Mouse (Mus musculus) gastrocnemius, adult 8-10 months (tissue): ENCODE measurements around the gene Nanos3. TPM values are rescaled to one million over a fixed set of nuclear protein-coding genes. Genes with fewer than 3 reads are reported as not detected.

Source experiments
- DNase-seq, 2 experiments: peaks; one replicate each; pipeline ENCODE4 v3.0.0; 2022; ENCODE audit warnings: low spot score in 2 of 2
- total RNA-seq, 4 experiments: library from RNA; stranded (reverse); gene quantifications; 2 replicates each; pipeline ENCODE4 v1.2.4; 2022

Gene Nanos3
- total RNA-seq: not detected

- DNase-seq: no peak
These were observed at the start of gene Nanos3 for GRCm38 (mm10) chr8:84185117-84185516. Nanos3 (minus strand) TSS chr8:84185217.

GRCm38 (mm10) chr8:84233055-84233454 is 48.0 kb upstream of the Nanos3 start:
- DNase-seq: no peak

DNA sequence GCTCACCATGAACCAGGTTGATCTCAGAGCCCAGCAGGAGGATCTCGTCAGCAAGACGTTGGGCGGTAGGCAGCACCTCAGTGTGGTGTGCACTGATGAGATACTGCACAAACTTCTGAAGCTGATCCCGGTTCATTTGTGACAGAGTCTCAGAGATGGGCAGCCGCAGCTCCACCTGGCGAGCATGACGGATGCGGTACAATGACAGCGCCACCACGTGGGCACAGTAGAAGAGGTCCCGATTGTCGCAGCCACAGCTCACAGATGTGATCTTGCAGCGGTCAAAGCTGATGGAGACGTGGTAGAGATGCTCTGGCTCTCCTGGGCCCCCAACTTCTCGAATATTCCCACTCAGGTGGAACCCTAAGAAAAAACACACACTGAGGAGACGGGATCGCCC is 45.7 kb upstream of the Nanos3 start:
- no peak for DNase-seq

DNA sequence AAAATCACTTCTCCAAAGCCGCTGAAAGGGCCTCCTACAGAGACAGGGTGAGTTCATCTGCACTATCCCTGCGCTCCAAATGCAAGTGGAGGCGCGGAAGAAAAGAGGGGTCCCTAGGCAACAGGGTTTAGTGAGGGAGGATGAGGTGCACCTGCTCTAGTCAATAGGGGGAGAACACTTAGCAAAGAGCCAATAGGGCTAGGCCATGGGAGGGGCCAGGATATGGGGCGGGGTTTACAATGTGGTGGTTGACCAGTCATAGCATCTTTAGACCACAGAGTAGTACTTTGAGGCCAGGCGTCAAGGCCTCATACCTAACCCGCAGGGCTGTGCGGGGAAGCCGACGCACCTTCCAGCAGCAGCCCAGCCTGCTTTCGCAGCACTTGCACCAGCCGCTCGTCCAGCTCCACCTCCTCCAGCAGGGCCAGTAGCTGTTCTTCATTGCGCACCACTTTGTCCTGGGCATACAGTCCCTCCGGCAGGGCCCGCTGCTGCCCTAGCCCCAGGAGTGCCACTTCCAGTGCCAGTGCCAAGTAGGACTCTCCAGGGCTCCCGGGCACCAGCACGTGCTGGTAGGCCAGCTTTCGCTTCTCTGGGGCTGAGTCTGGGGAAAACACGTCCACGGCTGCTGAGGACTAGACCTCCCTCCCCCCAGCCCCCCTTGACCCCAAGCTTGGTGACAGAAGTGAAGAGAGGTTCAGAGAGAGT is 38.5 kb upstream of the Nanos3 start:
- DNase-seq: no peak

- no peak for DNase-seq
These were observed 37.6 kb upstream of the Nanos3 start for GRCm38 (mm10) chr8:84222566-84223165.

GRCm38 (mm10) chr8:84220105-84220504 is 35.1 kb upstream of the Nanos3 start:
- DNase-seq: no peak

DNA sequence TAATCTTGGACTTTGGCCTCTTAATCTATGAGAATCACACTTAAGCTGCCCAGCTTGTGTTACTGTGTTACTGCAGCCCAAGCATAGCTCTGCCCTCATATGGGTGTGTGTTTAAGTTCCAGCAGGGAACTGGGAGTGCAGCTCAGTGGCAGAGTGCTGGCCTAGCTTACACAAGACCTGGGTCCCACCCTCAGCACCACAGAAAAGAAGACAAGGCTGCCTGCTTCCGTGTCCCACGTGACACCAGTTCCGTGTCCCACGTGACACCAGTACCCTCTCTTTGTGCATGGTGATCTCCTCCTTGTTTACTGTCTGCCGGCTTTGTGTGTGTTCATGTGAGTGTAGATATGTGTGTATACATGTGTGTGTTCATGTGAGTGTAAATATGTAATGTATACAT is 33.1 kb upstream of the Nanos3 start:
- no peak for DNase-seq

DNA sequence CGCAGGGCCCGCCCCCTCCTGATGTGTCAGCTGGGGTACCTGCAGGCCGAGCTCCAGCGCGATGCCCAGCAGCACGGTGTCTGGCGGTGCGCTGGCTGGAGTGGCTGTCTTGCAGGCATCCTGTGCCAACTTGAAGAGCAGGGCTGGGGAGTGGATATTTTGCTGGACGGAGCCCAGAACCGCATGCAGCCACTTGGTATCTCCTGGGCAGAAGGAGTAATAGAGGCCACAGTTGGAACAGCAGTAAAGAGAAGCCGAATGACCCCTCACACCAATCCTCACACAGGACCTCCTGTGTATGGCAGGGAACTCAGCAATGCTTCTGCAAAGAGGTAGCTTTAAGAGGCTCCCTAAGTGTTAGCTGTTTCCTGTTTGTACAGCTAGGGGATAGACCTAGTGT is 32.2 kb upstream of the Nanos3 start:
- DNase-seq: no peak

- DNase-seq: no peak
These were observed 28.3 kb upstream of the Nanos3 start for GRCm38 (mm10) chr8:84213277-84213676.

GRCm38 (mm10) chr8:84211881-84212563 is 27.0 kb upstream of the Nanos3 start:
- no peak for DNase-seq

GRCm38 (mm10) chr8:84211202-84211601 is 26.2 kb upstream of the Nanos3 start:
- no peak for DNase-seq

GRCm38 (mm10) chr8:84210167-84210791 is 25.3 kb upstream of the Nanos3 start:
- peak; percentile 70 to 76 for DNase-seq

DNA sequence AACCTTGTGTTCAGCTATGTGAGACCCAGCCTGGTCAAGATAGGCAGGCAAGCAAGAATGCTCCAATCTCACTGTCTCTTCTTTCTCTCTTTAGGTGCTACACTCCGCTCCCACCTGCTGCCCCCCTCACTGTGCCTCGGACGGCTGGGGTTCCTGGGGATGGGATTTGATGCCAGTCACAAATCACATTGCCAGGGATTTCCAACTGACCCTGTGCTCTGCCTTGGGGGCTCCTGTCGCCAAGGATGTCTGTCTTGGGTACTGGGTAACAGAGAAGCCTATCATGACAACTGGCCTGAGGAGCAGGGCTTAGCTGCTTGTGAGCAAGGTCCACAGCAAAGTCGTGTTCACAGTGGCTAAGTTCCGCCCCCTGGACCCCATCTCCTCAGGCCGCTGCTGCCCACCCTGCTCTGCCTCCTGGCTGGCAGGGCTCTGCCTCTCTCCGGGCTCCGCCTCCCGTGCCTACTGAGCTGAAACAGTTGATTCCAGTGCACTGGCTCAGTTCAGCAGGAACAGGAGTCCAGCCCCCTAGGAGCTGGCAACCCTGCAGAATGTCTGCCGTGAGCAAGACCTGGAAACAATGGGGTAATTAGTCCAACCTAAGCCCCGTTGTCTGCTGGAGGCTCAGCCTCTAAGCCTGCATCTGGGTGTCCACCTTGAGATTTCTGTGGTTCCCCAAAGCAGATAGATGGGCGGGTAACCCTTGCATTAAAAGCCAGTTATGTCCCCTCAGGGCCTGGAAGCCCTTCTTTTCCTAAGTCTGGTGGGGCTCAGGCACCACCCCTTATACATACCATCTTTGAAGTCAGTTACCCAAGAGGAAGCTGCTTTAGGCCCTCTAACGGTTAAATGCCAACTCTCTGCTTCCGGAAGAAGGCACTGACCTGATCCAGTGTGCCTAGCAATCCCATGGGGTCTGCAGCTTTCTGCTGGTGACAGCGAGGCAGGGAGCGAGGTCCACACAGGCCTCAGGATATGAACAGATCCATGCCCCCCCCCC is 23.7 kb upstream of the Nanos3 start:
- DNase-seq: no peak

- DNase-seq: peak in 1 of 2 experiments; percentile 39
These were observed 22.8 kb upstream of the Nanos3 start for GRCm38 (mm10) chr8:84207811-84208210.

DNA sequence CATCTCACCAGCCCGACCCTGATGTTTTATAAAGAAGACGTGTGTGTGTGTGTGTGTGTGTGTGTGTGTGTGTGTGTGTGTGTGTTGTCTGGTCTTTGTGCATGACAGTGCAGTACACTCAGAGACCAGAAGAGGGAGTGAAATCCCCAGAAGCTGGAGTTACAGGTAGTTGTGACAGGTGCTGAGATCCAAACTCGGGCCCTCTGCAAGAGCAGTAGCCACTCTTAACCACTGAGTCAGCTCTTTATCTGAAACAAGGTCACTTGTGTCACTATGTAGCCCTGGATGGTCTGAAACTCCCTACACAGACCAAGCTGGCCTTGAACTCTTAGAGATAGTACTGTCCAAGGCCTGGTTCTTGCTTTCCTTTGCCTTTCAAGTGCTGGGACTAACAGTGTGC is 21.6 kb upstream of the Nanos3 start:
- DNase-seq: no peak

DNA sequence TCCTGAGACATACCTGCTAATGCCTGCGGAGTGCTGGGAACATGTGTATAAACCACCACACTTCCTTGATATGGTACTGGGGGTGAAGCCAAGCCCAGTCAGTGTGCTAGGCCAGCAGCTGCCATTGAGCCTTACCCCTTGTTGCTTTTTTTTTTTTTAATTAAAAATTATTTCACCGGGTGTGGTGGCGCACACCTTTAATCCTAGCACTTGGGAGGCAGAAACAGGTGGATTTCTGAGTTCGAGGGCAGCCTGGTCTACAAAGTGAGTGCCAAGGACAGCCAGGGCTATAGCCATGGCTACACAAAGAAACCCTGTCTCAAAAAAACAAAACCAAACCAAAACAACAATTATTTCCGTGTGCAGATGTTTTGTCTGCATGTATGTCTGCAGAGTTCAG is 20.1 kb upstream of the Nanos3 start:
- DNase-seq: no peak

GRCm38 (mm10) chr8:84203975-84204772 is 19.2 kb upstream of the Nanos3 start:
- DNase-seq: peak; percentile 68 to 75

- DNase-seq: peak; percentile 72 to 81
These were observed 18.2 kb upstream of the Nanos3 start for GRCm38 (mm10) chr8:84202938-84203917.

DNA sequence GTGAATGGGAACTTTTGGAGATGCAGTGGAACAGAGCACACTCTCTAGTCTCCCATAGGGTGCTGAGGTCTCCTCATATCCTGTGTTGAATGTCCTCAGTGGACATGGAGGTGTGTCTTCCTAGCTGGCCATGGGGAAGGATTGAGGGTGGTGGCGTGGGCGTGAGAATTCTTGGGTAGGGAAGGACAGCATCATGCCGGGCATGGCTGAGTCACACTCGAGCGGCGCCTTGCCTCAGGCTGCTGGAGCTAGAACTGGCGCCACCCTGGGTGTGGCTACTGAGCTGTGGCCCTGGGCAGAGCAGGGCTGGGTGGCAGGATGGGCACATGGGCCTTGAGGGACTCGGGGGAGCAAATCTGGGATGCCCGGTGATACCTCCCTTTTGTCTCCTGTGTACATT is 17.4 kb upstream of the Nanos3 start:
- DNase-seq: peak in 1 of 2 experiments; percentile 49
